Comparison of ENCODE assay signal across 21 mouse cellular contexts in the genomic region with DNA sequence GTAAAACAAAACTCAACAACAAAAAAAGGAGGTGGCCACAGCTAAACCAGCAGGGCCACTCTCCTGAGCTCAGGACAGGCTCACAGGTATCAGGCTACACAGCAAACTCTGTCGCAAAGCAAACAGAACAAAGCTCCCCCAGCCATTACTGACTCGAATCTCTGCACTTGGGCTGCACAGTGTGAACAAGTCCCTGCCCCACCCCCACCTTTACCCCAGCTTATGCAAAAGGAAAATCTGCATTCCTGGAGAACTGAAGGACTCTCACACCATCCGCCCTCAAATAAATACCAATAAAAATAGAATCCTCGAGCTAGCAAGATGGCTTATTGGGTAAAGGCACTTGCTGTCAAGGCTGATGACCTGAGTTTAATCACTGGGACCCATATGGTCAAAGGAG.
DNase-seq lines count a peak whose midpoint lies in the region; ATAC-seq and TF ChIP-seq lines count a peak whose summit lies in the region.
"Had no signal": no experiment of that assay in that cellular context is flagged by ENCODE, and none has a peak within 500 bp of the region (broad histone marks: within the 10 kb centered on the region; RNA-seq: fewer than 3 reads in every experiment).

No protein-coding gene starts in this region.

- TF ChIP-seq POLR2A in lung, adult 2 months (IDR thresholded peaks at IDR 0.05; ENCODE audit: borderline replicate concordance, extremely low read depth, low read depth, low read length) = no peak

- H3K27ac ChIP-seq in lung, embryonic 16.5 days (ENCODE audit: low read length) = no peak overlapping the region
- H3K27ac ChIP-seq: embryonic facial prominence, embryonic 10.5 days; embryonic facial prominence, embryonic 12.5 days; forebrain, embryonic 13.5 days; forebrain, embryonic 15.5 days had no signal

- no peaks in the 10 kb centered on the region for H3K27me3 ChIP-seq in lung, embryonic 16.5 days (ENCODE audit: control insufficient read depth, insufficient read depth, low read depth, low read length)
- H3K27me3 ChIP-seq: embryonic facial prominence, embryonic 12.5 days; forebrain, embryonic 13.5 days; forebrain, embryonic 15.5 days had no signal

- H3K9ac ChIP-seq in lung, embryonic 16.5 days (ENCODE audit: low read length) = no peak overlapping the region
- H3K9ac ChIP-seq: embryonic facial prominence, embryonic 12.5 days; forebrain, embryonic 13.5 days; forebrain, embryonic 15.5 days; forebrain, postnatal 0 days had no signal

- ATAC-seq in lung, embryonic 16.5 days (ENCODE audit: low read depth) = peak; percentile 15; the same call in 1 of the 2 replicates
- ATAC-seq: activated CD4-positive, CD25-positive, alpha-beta regulatory T cell, adult 4 months; forebrain, embryonic 13.5 days; forebrain, embryonic 15.5 days; forebrain, postnatal 0 days; Patski had no signal

- H3K4me3 ChIP-seq in lung, embryonic 16.5 days (ENCODE audit: low read length) = no peak overlapping the region
- H3K4me3 ChIP-seq in lung, adult 2 months (replicated peaks; ENCODE audit: extremely low read depth, low read depth, low read length) = no peak overlapping the region
- H3K4me3 ChIP-seq: embryonic facial prominence, embryonic 10.5 days; embryonic facial prominence, embryonic 12.5 days; forebrain, embryonic 13.5 days; forebrain, embryonic 15.5 days had no signal

- TF ChIP-seq CTCF in lung, adult 2 months (IDR thresholded peaks at IDR 0.05; ENCODE audit: insufficient read depth, low read length) = no peak

- H3K9me3 ChIP-seq in lung, embryonic 16.5 days (ENCODE audit: control insufficient read depth, low read length) = no peaks in the 10 kb centered on the region
- H3K9me3 ChIP-seq: embryonic facial prominence, embryonic 10.5 days; embryonic facial prominence, embryonic 12.5 days; forebrain, embryonic 13.5 days; forebrain, embryonic 15.5 days; G1E had no signal

- H3K36me3 ChIP-seq in lung, embryonic 16.5 days (ENCODE audit: control insufficient read depth, insufficient read depth, low read length) = no peaks in the 10 kb centered on the region
- H3K36me3 ChIP-seq: embryonic facial prominence, embryonic 10.5 days; embryonic facial prominence, embryonic 12.5 days; forebrain, embryonic 15.5 days; G1E had no signal

- WGBS in lung, embryonic 16.5 days = 40% methylated on average over 4 of the region's 4 CpGs
- 63% methylated on average over 4 of the region's 4 CpGs for WGBS in lung, adult 2 months

- H3K4me2 ChIP-seq in lung, embryonic 16.5 days (ENCODE audit: low read depth, low read length) = no peak overlapping the region
- H3K4me2 ChIP-seq: embryonic facial prominence, embryonic 12.5 days; forebrain, embryonic 13.5 days; forebrain, embryonic 15.5 days had no signal

- DNase-seq in lung, adult 2 months = no peak
- DNase-seq in R1 (ENCODE audit: low read depth, low spot score) = peak; percentile 51
- DNase-seq in retina, embryonic 14.5 days (ENCODE audit: low spot score) = no peak
- DNase-seq in ovary, postnatal 10 days (ENCODE audit: low spot score) = no peak
- DNase-seq: adrenal gland, adult 8-10 months; adrenal gland, postnatal 14 days; adrenal gland, postnatal 36 days; cerebellum, adult 11-12 months; cerebellum, adult 2 months; cerebellum, adult 9-10 months; cerebellum, postnatal 10 days; cerebellum, postnatal 25 days; forebrain, postnatal 0 days had no signal

- H3K4me1 ChIP-seq in lung, embryonic 16.5 days (replicated peaks; ENCODE audit: control insufficient read depth, insufficient read depth, low read length) = no peaks in the 10 kb centered on the region; the same call in 1 of the 2 replicates
- H3K4me1 ChIP-seq in lung, adult 2 months (ENCODE audit: control insufficient read depth, insufficient read depth, low read length) = no peaks in the 10 kb centered on the region
- H3K4me1 ChIP-seq: embryonic facial prominence, embryonic 12.5 days had no signal
